Mouse (Mus musculus) cerebellum, adult 2 months (tissue): Measurements from ENCODE around the gene Pnpo.

Experiments
- CTCF ChIP-seq: fragments of 200-500 bp; IDR thresholded peaks from 2 replicates; pipeline ENCODE4 v1.5.1; 2011; ENCODE audit warnings: low read depth, mild to moderate bottlenecking, control low read depth, low read length, moderate library complexity, borderline replicate concordance; ENCODE audit not compliant: insufficient read depth
- POLR2A ChIP-seq: fragments of 200-500 bp; IDR thresholded peaks from 2 replicates; pipeline ENCODE4 v1.6.1; 2011; ENCODE audit warnings: low read length, control low read depth, borderline replicate concordance; ENCODE audit not compliant: insufficient read depth

DNA sequence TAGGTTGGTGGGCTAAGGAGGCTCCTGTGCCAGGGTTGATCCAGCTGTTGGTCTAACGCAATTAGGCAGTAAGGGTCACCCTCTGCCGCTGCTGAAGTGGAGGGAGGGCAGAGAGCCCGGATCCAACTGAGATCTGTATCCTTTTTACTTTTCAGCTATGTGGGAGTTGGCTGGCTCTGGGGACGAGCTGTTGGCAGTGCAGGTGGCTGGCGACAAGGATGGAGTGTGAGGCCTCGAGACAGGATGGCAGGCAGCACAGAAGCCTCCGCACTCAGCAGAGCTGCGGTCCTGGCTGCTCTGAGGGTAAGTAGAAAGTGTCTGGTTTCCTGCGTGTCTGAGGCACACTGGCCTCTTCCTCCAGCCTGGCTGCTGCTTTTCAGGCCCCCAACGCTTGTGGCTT is 8.6 kb upstream of the Pnpo start:
- TF ChIP-seq POLR2A (no peak), CTCF (no peak)
